Mouse (Mus musculus) myocyte (in vitro differentiated cells): Measurements from ENCODE around the gene Hfe.

Experiments
- POLR2A ChIP-seq: IDR thresholded peaks from one replicate; pipeline ENCODE4 v1.6.1; 2011; ENCODE audit warnings: low read depth, mild to moderate bottlenecking, control low read depth, moderate library complexity; ENCODE audit not compliant: insufficient read length
- TCF3 ChIP-seq: IDR thresholded peaks from one replicate; pipeline ENCODE4 v1.6.1; 2011; ENCODE audit warnings: low read depth, control low read depth; ENCODE audit not compliant: insufficient read length
- USF1 ChIP-seq: IDR thresholded peaks from one replicate; pipeline ENCODE4 v1.6.1; 2011; ENCODE audit warnings: low read depth, mild to moderate bottlenecking, control low read depth, moderate library complexity

- TF ChIP-seq USF1 (no peak), POLR2A (peak; percentile 75), TCF3 (no peak)
Measured at GRCm38 (mm10) chr13:23744421-23745380, 34.0 kb upstream of the Hfe start.
